Mouse (Mus musculus) lung, embryonic 16.5 days (tissue): Measurements from ENCODE around the gene Nmur1. TPM values are rescaled to one million over a fixed set of nuclear protein-coding genes. Genes with fewer than 3 reads are reported as not detected.

Experiments
- ATAC-seq: fragments of 200-750 bp; cut with Nextera tagmentation; 2 replicates; pipeline ENCODE4 v1.8.0; 2017; ENCODE audit warnings: low read depth, mild to moderate bottlenecking, moderate library complexity
- H3K27ac ChIP-seq: fragments of 300-500 bp; sonication (generic); 2 replicates; pipeline ENCODE4 v1.5.1; 2014; ENCODE audit warnings: mild to moderate bottlenecking, control low read depth, low read length
- H3K27me3 ChIP-seq: fragments of 300-500 bp; sonication (generic); 2 replicates; pipeline ENCODE4 v1.6.1; 2014; ENCODE audit warnings: low read depth, low read length, mixed read lengths; ENCODE audit not compliant: control insufficient read depth, insufficient read depth
- H3K36me3 ChIP-seq: fragments of 300-500 bp; sonication (generic); 2 replicates; pipeline ENCODE4 v1.6.1; 2014; ENCODE audit warnings: low read length; ENCODE audit not compliant: control insufficient read depth, insufficient read depth
- H3K4me1 ChIP-seq: fragments of 300-500 bp; sonication (generic); replicated peaks from 2 replicates; pipeline ENCODE4 v1.6.1; 2014; ENCODE audit warnings: low read length, mixed read lengths; ENCODE audit not compliant: control insufficient read depth, insufficient read depth
- H3K4me2 ChIP-seq: fragments of 300-500 bp; sonication (generic); 2 replicates; pipeline ENCODE4 v1.6.1; 2014; ENCODE audit warnings: low read depth, low read length, control low read depth
- H3K4me3 ChIP-seq: fragments of 300-500 bp; sonication (generic); 2 replicates; pipeline ENCODE4 v1.5.1; 2014; ENCODE audit warnings: mild to moderate bottlenecking, low read length, control low read depth
- H3K9ac ChIP-seq: fragments of 300-500 bp; sonication (generic); 2 replicates; pipeline ENCODE4 v1.6.1; 2014; ENCODE audit warnings: low read length, control low read depth
- H3K9me3 ChIP-seq: fragments of 300-500 bp; sonication (generic); 2 replicates; pipeline ENCODE4 v1.6.1; 2016; ENCODE audit warnings: low read length; ENCODE audit not compliant: control insufficient read depth
- WGBS: fragments of 180-500 bp; shearing (Covaris S2); extraction: QIAGEN DNeasy Blood & Tissue Kit; methylation state at CpG from one replicate; pipeline ENCODE4 v1.1.7; 2014; 5-methylcytosine and 5-hydroxymethylcytosine counted together
- polyA plus RNA-seq: library from polyadenylated mRNA; unstranded; fragments of >200 nt; fragmentation: Nextera tagmentation; extraction: Ambion mirVana; gene quantifications from 2 replicates; pipeline ENCODE4 v1.2.1, GENCODE M21; 2015

Gene Nmur1
- polyA plus RNA-seq, 1 experiment from 2014 or later: 0.49 TPM

GRCm38 (mm10) chr1:86464223-86464874, 38.3 kb upstream of the Nmur1 start:
- no peaks in the 10 kb centered on the region for H3K27me3 ChIP-seq
- H3K9ac ChIP-seq: peak overlapping the region; percentile 29; the same call in 1 of the 2 replicates
- peaks cover 7% of the 10 kb centered on the region; the same call in 1 of the 2 replicates for H3K4me1 ChIP-seq
- 52% methylated on average over 9 of the region's 9 CpGs for whole genome bisulfite sequencing
- ATAC-seq: peak; percentile 61
- H3K9me3 ChIP-seq: no peaks in the 10 kb centered on the region
- peak overlapping the region; percentile 88 for H3K27ac ChIP-seq
- no peak overlapping the region for H3K4me3 ChIP-seq
- no peaks in the 10 kb centered on the region for H3K36me3 ChIP-seq
- H3K4me2 ChIP-seq: no peak overlapping the region

- H3K4me3 ChIP-seq: no peak overlapping the region
- no peak overlapping the region for H3K27ac ChIP-seq
- peaks cover 7% of the 10 kb centered on the region for H3K4me1 ChIP-seq
- H3K9me3 ChIP-seq: no peaks in the 10 kb centered on the region
- no peak for ATAC-seq
- H3K4me2 ChIP-seq: no peak overlapping the region
- no peaks in the 10 kb centered on the region for H3K27me3 ChIP-seq
- no peaks in the 10 kb centered on the region for H3K36me3 ChIP-seq
- 79% methylated on average over 4 of the region's 4 CpGs for WGBS
- no peak overlapping the region for H3K9ac ChIP-seq
These were observed 33.3 kb upstream of the Nmur1 start for GRCm38 (mm10) chr1:86459371-86459770.

GRCm38 (mm10) chr1:86456892-86457581, 31.0 kb upstream of the Nmur1 start:
- H3K4me2 ChIP-seq: no peak overlapping the region

GRCm38 (mm10) chr1:86452713-86453112, 26.7 kb upstream of the Nmur1 start:
- Histone ChIP-seq H3K27me3 (no peaks in the 10 kb centered on the region), H3K4me1 (peaks cover 13% of the 10 kb centered on the region), H3K36me3 (no peaks in the 10 kb centered on the region), H3K9ac (no peak overlapping the region), H3K4me2 (no peak overlapping the region), H3K27ac (no peak overlapping the region), H3K4me3 (no peak overlapping the region), H3K9me3 (no peaks in the 10 kb centered on the region)
- WGBS: 47% methylated on average over 5 of the region's 5 CpGs
- no peak for ATAC-seq

More at GRCm38 (mm10) chr1:86456892-86457581, 31.0 kb upstream of the Nmur1 start:
- Histone ChIP-seq H3K9ac (no peak overlapping the region), H3K27ac (no peak overlapping the region), H3K27me3 (no peaks in the 10 kb centered on the region), H3K9me3 (no peaks in the 10 kb centered on the region), H3K4me3 (no peak overlapping the region), H3K36me3 (no peaks in the 10 kb centered on the region), H3K4me1 (peaks cover 5% of the 10 kb centered on the region; the same call in 1 of the 2 replicates)
- ATAC-seq: no peak
- 49% methylated on average over 13 of the region's 13 CpGs for WGBS

GRCm38 (mm10) chr1:86449966-86450365, 23.9 kb upstream of the Nmur1 start:
- Histone ChIP-seq H3K9me3 (no peaks in the 10 kb centered on the region), H3K27me3 (no peaks in the 10 kb centered on the region), H3K27ac (peak overlapping the region; percentile 97; the same call in 1 of the 2 replicates), H3K4me3 (no peak overlapping the region), H3K4me1 (peaks cover 13% of the 10 kb centered on the region), H3K4me2 (peak overlapping the region; percentile 17; the same call in 1 of the 2 replicates), H3K9ac (no peak overlapping the region), H3K36me3 (no peaks in the 10 kb centered on the region)
- peak; percentile 42; the same call in 1 of the 2 replicates for ATAC-seq
- WGBS: 33% methylated on average over 6 of the region's 6 CpGs

- Histone ChIP-seq H3K27ac (peak overlapping the region; percentile 97), H3K4me1 (peaks cover 22% of the 10 kb centered on the region), H3K4me2 (peak overlapping the region; percentile 26; the same call in 1 of the 2 replicates), H3K36me3 (no peaks in the 10 kb centered on the region), H3K9ac (peak overlapping the region; percentile 27), H3K9me3 (no peaks in the 10 kb centered on the region), H3K27me3 (no peaks in the 10 kb centered on the region), H3K4me3 (no peak overlapping the region)
- ATAC-seq: peak; percentile 69
- WGBS: 20% methylated on average over 4 of the region's 4 CpGs
These were observed 22.2 kb upstream of the Nmur1 start for GRCm38 (mm10) chr1:86448272-86448671.

GRCm38 (mm10) chr1:86447596-86448171, 21.7 kb upstream of the Nmur1 start:
- Histone ChIP-seq H3K4me1 (peaks cover 27% of the 10 kb centered on the region), H3K4me2 (peak overlapping the region; percentile 26), H3K27ac (peak overlapping the region; percentile 97), H3K4me3 (no peak overlapping the region), H3K27me3 (no peaks in the 10 kb centered on the region), H3K36me3 (no peaks in the 10 kb centered on the region), H3K9ac (peak overlapping the region; percentile 27), H3K9me3 (no peaks in the 10 kb centered on the region)
- peak; percentile 81 for ATAC-seq
- WGBS: 18% methylated on average over 13 of the region's 13 CpGs

- H3K4me3 ChIP-seq: peak overlapping the region; percentile 56
- H3K9ac ChIP-seq: peak overlapping the region; percentile 95
- H3K4me1 ChIP-seq: peaks cover 40% of the 10 kb centered on the region
- peak overlapping the region; percentile 100 for H3K27ac ChIP-seq
- no peak for ATAC-seq
- peak overlapping the region; percentile 94 for H3K4me2 ChIP-seq
- no peaks in the 10 kb centered on the region for H3K36me3 ChIP-seq
- 37% methylated on average over 8 of the region's 8 CpGs for WGBS
- H3K9me3 ChIP-seq: no peaks in the 10 kb centered on the region
- H3K27me3 ChIP-seq: no peaks in the 10 kb centered on the region
These were observed 17.6 kb upstream of the Nmur1 start for GRCm38 (mm10) chr1:86443386-86444172.
